Mouse (Mus musculus): ENCODE measurements around the gene Glyatl3.

DNA sequence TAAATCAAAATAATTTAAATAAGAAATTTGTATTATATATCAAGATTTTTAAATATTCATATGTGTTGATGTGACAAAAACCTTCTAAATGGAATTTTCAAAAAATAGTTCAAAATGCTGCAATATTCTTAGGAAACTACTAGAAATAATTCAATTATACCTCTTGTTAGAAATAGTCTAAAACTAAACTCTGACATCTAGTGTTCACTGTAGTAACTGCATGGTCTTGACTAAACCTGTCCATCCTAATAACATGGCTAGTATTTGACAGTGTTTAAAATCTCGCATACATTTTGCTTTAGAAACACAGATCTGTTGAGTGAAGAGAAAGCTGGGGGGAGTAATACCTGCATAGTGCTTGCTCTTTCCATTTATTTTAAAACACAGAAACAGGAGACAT is 17.3 kb downstream of the Glyatl3 start:
- TF ChIP-seq CTCF (IDR thresholded peaks at IDR 0.05; ENCODE audit: borderline replicate concordance, insufficient read depth, low read length) = no peak
- no peak for TF ChIP-seq POLR2A (IDR thresholded peaks at IDR 0.05; ENCODE audit: low read depth, low read length)
